21 mouse cellular contexts compared by ENCODE assay signal in genomic region chr5:64801545-64801944, GRCm38 (mm10). TPM values are rescaled to one million over a fixed set of nuclear protein-coding genes. Genes with fewer than 3 reads are reported as not detected.
DNase-seq lines count a peak whose midpoint lies in the region; ATAC-seq and TF ChIP-seq lines count a peak whose summit lies in the region.
"Had no signal": no experiment of that assay in that cellular context is flagged by ENCODE, and none has a peak within 500 bp of the region (broad histone marks: within the 10 kb centered on the region; RNA-seq: fewer than 3 reads in every experiment).

No protein-coding gene starts in this region.

- H3K9me3 ChIP-seq in intestine, embryonic 14.5 days (ENCODE audit: control insufficient read depth, low read length), result 0 out of 2 replicates have a peak, but pooled peaks cover 4% of the 10 kb centered on the region
- H3K9me3 ChIP-seq in intestine, embryonic 15.5 days, result no peaks in the 10 kb centered on the region
- H3K9me3 ChIP-seq in E14TG2a.4 (ENCODE audit: low read length) (no peaks in the 10 kb centered on the region), ES-Bruce4 (replicated peaks; ENCODE audit: control insufficient read depth, insufficient read depth, low read length, poor library complexity, severe bottlenecking) (peaks cover 5% of the 10 kb centered on the region; the same call in 1 of the 2 replicates)
- peaks cover 15% of the 10 kb centered on the region for H3K9me3 ChIP-seq in limb, embryonic 12.5 days
- H3K9me3 ChIP-seq: embryonic facial prominence, embryonic 15.5 days; heart, embryonic 15.5 days had no signal

- H3K9ac ChIP-seq in intestine, embryonic 14.5 days (ENCODE audit: low read length), result no peak overlapping the region
- H3K9ac ChIP-seq in intestine, embryonic 15.5 days, result no peak overlapping the region
- H3K9ac ChIP-seq in ES-Bruce4 (ENCODE audit: low read depth, poor library complexity, severe bottlenecking), result no peak overlapping the region
- no peak overlapping the region for H3K9ac ChIP-seq in limb, embryonic 12.5 days (replicated peaks)

- no peak for TF ChIP-seq POLR2A in ES-Bruce4 (IDR thresholded peaks at IDR 0.05; ENCODE audit: insufficient read depth, low read length)

- H3K4me1 ChIP-seq in intestine, embryonic 14.5 days (replicated peaks; ENCODE audit: control insufficient read depth, insufficient read depth, low read length), result peaks cover 14% of the 10 kb centered on the region
- H3K4me1 ChIP-seq in intestine, embryonic 15.5 days (replicated peaks), result peaks cover 2% of the 10 kb centered on the region
- H3K4me1 ChIP-seq in E14TG2a.4 (replicated peaks; ENCODE audit: low read depth, low read length) (peaks cover 72% of the 10 kb centered on the region), ES-Bruce4 (ENCODE audit: control insufficient read depth, insufficient read depth, low read length) (peaks cover 8% of the 10 kb centered on the region)
- H3K4me1 ChIP-seq in limb, embryonic 12.5 days (replicated peaks), result peaks cover 23% of the 10 kb centered on the region

- no peak for ATAC-seq in intestine, embryonic 14.5 days (replicated peaks; ENCODE audit: low FRiP score, low TSS enrichment, low read depth)
- no peak for ATAC-seq in intestine, embryonic 15.5 days
- ATAC-seq in limb, embryonic 12.5 days (ENCODE audit: insufficient number of reproducible peaks, insufficient read depth, low FRiP score, low TSS enrichment, low read depth), result no peak
- ATAC-seq in CD4-positive, CD25-positive, alpha-beta regulatory T cell, adult 4 months, result no peak
- ATAC-seq: forebrain, embryonic 14.5 days; hindbrain, embryonic 16.5 days; intestine, postnatal 0 days had no signal

- 72% methylated on average over 2 of the region's 2 CpGs for WGBS in intestine, embryonic 14.5 days
- 82% methylated on average over 2 of the region's 2 CpGs for WGBS in intestine, embryonic 15.5 days
- WGBS in limb, embryonic 12.5 days, result 56% methylated on average over 2 of the region's 2 CpGs

- H3K27me3 ChIP-seq in intestine, embryonic 14.5 days (replicated peaks; ENCODE audit: control insufficient read depth, insufficient read depth, low read length), result no peaks in the 10 kb centered on the region
- H3K27me3 ChIP-seq in intestine, embryonic 15.5 days (replicated peaks), result no peaks in the 10 kb centered on the region
- H3K27me3 ChIP-seq in E14TG2a.4 (ENCODE audit: insufficient read depth, low read length) (no peaks in the 10 kb centered on the region), ES-Bruce4 (ENCODE audit: control insufficient read depth, insufficient read depth, low read length, poor library complexity, severe bottlenecking) (no peaks in the 10 kb centered on the region)
- no peaks in the 10 kb centered on the region for H3K27me3 ChIP-seq in limb, embryonic 12.5 days
- H3K27me3 ChIP-seq: embryonic facial prominence, embryonic 15.5 days; heart, embryonic 15.5 days; hindbrain, embryonic 12.5 days had no signal

- no peaks in the 10 kb centered on the region for H3K36me3 ChIP-seq in intestine, embryonic 14.5 days (ENCODE audit: control insufficient read depth, insufficient read depth, low read length)
- no peaks in the 10 kb centered on the region for H3K36me3 ChIP-seq in intestine, embryonic 15.5 days
- H3K36me3 ChIP-seq in E14TG2a.4 (ENCODE audit: insufficient read depth, low read length), result peaks cover 18% of the 10 kb centered on the region
- H3K36me3 ChIP-seq in ES-Bruce4 (ENCODE audit: control insufficient read depth, insufficient read depth, low read length, poor library complexity, severe bottlenecking), result no peaks in the 10 kb centered on the region
- 0 out of 2 replicates have a peak, but pooled peaks cover 4% of the 10 kb centered on the region for H3K36me3 ChIP-seq in limb, embryonic 12.5 days
- H3K36me3 ChIP-seq: embryonic facial prominence, embryonic 15.5 days; heart, embryonic 15.5 days; hindbrain, embryonic 12.5 days had no signal

- TF ChIP-seq CTCF in E14TG2a.4 (conservative IDR thresholded peaks at IDR 0.05; ENCODE audit: low read length), result no peak
- no peak for TF ChIP-seq CTCF in ES-Bruce4 (IDR thresholded peaks at IDR 0.05; ENCODE audit: low read depth, low read length)

- H3K27ac ChIP-seq in intestine, embryonic 14.5 days (ENCODE audit: low read depth), result no peak overlapping the region
- H3K27ac ChIP-seq in intestine, embryonic 15.5 days, result no peak overlapping the region
- no peak overlapping the region for H3K27ac ChIP-seq in ES-Bruce4 (ENCODE audit: insufficient read depth, low read length)
- H3K27ac ChIP-seq in limb, embryonic 12.5 days, result no peak overlapping the region

- DNase-seq in intestine, embryonic 14.5 days (ENCODE audit: low spot score), result no peak
- no peak for DNase-seq in cerebellum, adult 18-20 months
- DNase-seq: adrenal gland, adult 2 months; adrenal gland, postnatal 25 days; cerebellum, adult 2 months; cerebellum, postnatal 10 days; embryo, embryonic 11 days; gastrocnemius, adult 2 months; gastrocnemius, postnatal 25 days; heart, postnatal 14 days had no signal

- H3K4me2 ChIP-seq in intestine, embryonic 14.5 days (ENCODE audit: low read length), result 0 out of 2 replicates have a peak overlapping the region, but pooled peaks have one; percentile 62
- H3K4me2 ChIP-seq in intestine, embryonic 15.5 days (replicated peaks), result no peak overlapping the region
- peak overlapping the region; percentile 65; the same call in 1 of the 2 replicates for H3K4me2 ChIP-seq in limb, embryonic 12.5 days

- no peak overlapping the region for H3K4me3 ChIP-seq in intestine, embryonic 14.5 days (ENCODE audit: low read depth, low read length)
- no peak overlapping the region for H3K4me3 ChIP-seq in intestine, embryonic 15.5 days (replicated peaks)
- peak overlapping the region; percentile 85 for H3K4me3 ChIP-seq in E14TG2a.4 (replicated peaks; ENCODE audit: low read length)
- H3K4me3 ChIP-seq in ES-Bruce4 (ENCODE audit: low read depth, low read length), result no peak overlapping the region
- no peak overlapping the region for H3K4me3 ChIP-seq in limb, embryonic 12.5 days (replicated peaks)

- peak; percentile 76 for TF ChIP-seq EP300 in ES-Bruce4 (IDR thresholded peaks at IDR 0.05; ENCODE audit: insufficient read depth, low read depth, low read length)

RNA-seq across cellular contexts. Expression of gene Klf3, which starts 1.6 kb away (rescaled TPM):
- 75.2 and 88.0 TPM in 2 replicates for polyA plus RNA-seq in intestine, embryonic 14.5 days (2014; fragmentation: Nextera tagmentation; extraction: Ambion mirVana)
- 87.6 and 91.8 TPM in 2 replicates for polyA plus RNA-seq in intestine, embryonic 15.5 days (2015; fragmentation: Nextera tagmentation; extraction: Ambion mirVana)
- polyA plus RNA-seq in ES-Bruce4 (2011; ENCODE audit: insufficient read depth, insufficient read length, low read depth, missing spikeins), result 108 and 112 TPM in 2 replicates
- 37.2 and 37.8 TPM in 2 replicates for polyA plus RNA-seq in limb, embryonic 12.5 days (2016; fragmentation: Nextera tagmentation; extraction: Ambion mirVana)
- 10 to 100 TPM; 81.0 to 99.7 TPM for polyA plus RNA-seq in CD4-positive, CD25-positive, alpha-beta regulatory T cell, adult 4 months (2017; shearing (Covaris generic))
